Mouse (Mus musculus): ENCODE results near the gene Dpysl5.

DNA sequence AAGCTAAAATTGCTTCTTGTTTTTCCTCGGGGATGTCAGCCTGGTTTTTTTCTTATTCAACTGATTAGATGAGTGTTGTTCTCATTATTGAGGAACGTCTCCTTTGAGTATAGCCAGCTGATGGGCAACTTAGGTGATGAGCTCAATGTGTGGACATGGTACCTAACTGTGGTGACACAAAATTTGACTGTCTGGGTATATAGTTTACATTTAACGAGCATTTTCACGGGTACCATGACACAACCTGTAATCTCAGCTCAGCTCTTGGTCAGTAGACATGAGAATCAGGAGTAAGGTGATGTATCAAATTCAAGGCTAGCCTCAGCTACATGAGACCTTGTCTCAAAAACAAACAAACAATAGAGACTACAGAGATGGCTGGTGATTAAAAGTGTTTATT, 6.1 kb downstream of the Dpysl5 start:
- TF ChIP-seq POLR2A (IDR thresholded peaks at IDR 0.05; ENCODE audit: control insufficient read depth, extremely low read depth, insufficient read depth, low read length, poor library complexity), result no peak
- TF ChIP-seq CTCF (IDR thresholded peaks at IDR 0.05; ENCODE audit: borderline replicate concordance, control insufficient read depth, extremely low read depth, insufficient read depth, low read length, poor library complexity), result no peak
